Mouse (Mus musculus) intestine, postnatal 0 days (tissue): Measurements from ENCODE around the gene Skida1. TPM values are rescaled to one million over a fixed set of nuclear protein-coding genes. Genes with fewer than 3 reads are reported as not detected.

ENCODE experiments used
- ATAC-seq: fragments of 200-750 bp; cut with Nextera tagmentation; 2 replicates; pipeline ENCODE4 v1.8.0; 2017; ENCODE audit warnings: mild to moderate bottlenecking, moderate TSS enrichment, moderate library complexity
- H3K27ac ChIP-seq: fragments of 300-500 bp; sonication (generic); 2 replicates; pipeline ENCODE4 v1.5.1; 2014; ENCODE audit warnings: mild to moderate bottlenecking, low read depth, low read length, moderate library complexity
- H3K27me3 ChIP-seq: fragments of 300-500 bp; sonication (generic); replicated peaks from 2 replicates; pipeline ENCODE4 v1.6.1; 2014; ENCODE audit warnings: low read length, mixed read lengths; ENCODE audit not compliant: control insufficient read depth, insufficient read depth
- H3K36me3 ChIP-seq: fragments of 300-500 bp; sonication (generic); 2 replicates; pipeline ENCODE4 v1.6.1; 2014; ENCODE audit warnings: mild to moderate bottlenecking, moderate library complexity; ENCODE audit not compliant: control insufficient read depth, insufficient read depth
- H3K4me1 ChIP-seq: fragments of 300-500 bp; sonication (generic); replicated peaks from 2 replicates; pipeline ENCODE4 v1.6.1; 2014; ENCODE audit warnings: antibody characterized with exemption, low read length, mixed read lengths; ENCODE audit not compliant: control insufficient read depth, insufficient read depth
- H3K4me2 ChIP-seq: fragments of 300-500 bp; sonication (generic); replicated peaks from 2 replicates; pipeline ENCODE4 v1.6.1; 2014; ENCODE audit warnings: low read depth, mild to moderate bottlenecking, moderate library complexity
- H3K4me3 ChIP-seq: fragments of 300-500 bp; sonication (generic); 2 replicates; pipeline ENCODE4 v1.5.1; 2014; ENCODE audit warnings: low read depth, low read length
- H3K9ac ChIP-seq: fragments of 300-500 bp; sonication (generic); 2 replicates; pipeline ENCODE4 v1.6.1; 2014; ENCODE audit warnings: mild to moderate bottlenecking, low read depth, low read length
- H3K9me3 ChIP-seq: fragments of 300-500 bp; sonication (generic); 2 replicates; pipeline ENCODE4 v1.6.1; 2016; ENCODE audit warnings: mixed run types; ENCODE audit not compliant: control insufficient read depth
- CTCF ChIP-seq: sonication (generic); IDR thresholded peaks from 2 replicates; pipeline ENCODE4 v1.5.1; 2016; ENCODE audit warnings: low read depth, mild to moderate bottlenecking, control low read depth, antibody characterized with exemption, moderate library complexity
- WGBS: fragments of 180-500 bp; shearing (Covaris S2); extraction: QIAGEN DNeasy Blood & Tissue Kit; methylation state at CpG from one replicate; pipeline ENCODE4 v1.1.7; 2014; 5-methylcytosine and 5-hydroxymethylcytosine counted together
- polyA plus RNA-seq: library from polyadenylated mRNA; unstranded; fragments of >200 nt; fragmentation: Nextera tagmentation; extraction: Ambion mirVana; gene quantifications from 2 replicates; pipeline ENCODE4 v1.2.1, GENCODE M21; 2015

Skida1 gene
- polyA plus RNA-seq, 1 experiment from 2014 or later, result 1.2 TPM

- no peak overlapping the region for H3K9ac ChIP-seq
- WGBS, result 59% methylated on average over 2 of the region's 2 CpGs
- H3K4me1 ChIP-seq, result no peaks in the 10 kb centered on the region
- no peaks in the 10 kb centered on the region for H3K27me3 ChIP-seq
- no peak for TF ChIP-seq CTCF
- ATAC-seq, result no peak
- no peak overlapping the region for H3K4me3 ChIP-seq
- no peak overlapping the region for H3K4me2 ChIP-seq
- no peaks in the 10 kb centered on the region for H3K9me3 ChIP-seq
- no peak overlapping the region for H3K27ac ChIP-seq
- peaks cover 5% of the 10 kb centered on the region; the same call in 1 of the 2 replicates for H3K36me3 ChIP-seq
Observed at GRCm38 (mm10) chr2:18071947-18072346, 23.1 kb upstream of the Skida1 start.

DNA sequence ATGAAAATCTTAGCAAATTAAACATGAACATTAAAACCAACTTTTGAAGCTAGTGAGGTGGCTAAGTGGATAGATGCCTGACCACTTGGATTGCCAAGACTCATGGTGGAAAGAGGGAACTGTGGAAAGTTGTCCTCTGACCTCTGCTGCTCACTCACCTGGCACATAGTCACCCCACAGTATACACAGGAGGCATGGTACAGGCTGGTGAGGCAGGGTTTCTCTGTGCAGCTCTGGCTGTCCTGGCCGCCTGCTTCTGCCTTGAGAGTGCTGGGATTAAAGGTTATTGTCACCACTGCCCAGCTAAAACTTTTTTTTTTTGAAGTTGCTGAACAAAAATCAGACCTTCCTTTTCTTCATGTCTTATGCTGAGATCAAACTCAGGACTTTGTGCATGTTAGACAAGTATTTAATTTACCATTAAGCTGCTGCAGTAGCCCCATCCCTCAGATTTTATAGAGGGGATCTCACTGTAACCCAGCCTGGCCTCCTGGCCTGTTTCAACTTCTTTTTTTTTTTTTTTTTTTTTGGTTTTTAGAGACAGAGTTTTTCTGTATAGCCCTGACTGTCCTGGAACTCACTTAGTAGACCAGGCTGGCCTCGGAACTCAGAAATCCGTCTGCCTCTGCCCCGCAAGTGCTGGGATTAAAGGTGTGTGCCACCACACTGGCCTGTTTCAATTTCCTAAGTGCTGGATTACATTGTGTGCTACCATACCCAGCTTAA lies 19.4 kb upstream of the Skida1 start:
- H3K9me3 ChIP-seq, result no peaks in the 10 kb centered on the region
- ATAC-seq, result no peak
- no peak overlapping the region for H3K27ac ChIP-seq
- H3K27me3 ChIP-seq, result no peaks in the 10 kb centered on the region
- WGBS, result 89% methylated on average over 4 of the region's 4 CpGs
- TF ChIP-seq CTCF, result no peak
- no peak overlapping the region for H3K4me2 ChIP-seq
- H3K4me3 ChIP-seq, result no peak overlapping the region
- H3K9ac ChIP-seq, result no peak overlapping the region
- no peaks in the 10 kb centered on the region for H3K36me3 ChIP-seq
- H3K4me1 ChIP-seq, result no peaks in the 10 kb centered on the region

GRCm38 (mm10) chr2:18066436-18066835 lies 17.6 kb upstream of the Skida1 start:
- no peak for TF ChIP-seq CTCF
- no peak overlapping the region for H3K9ac ChIP-seq
- no peak overlapping the region for H3K27ac ChIP-seq
- no peak overlapping the region for H3K4me2 ChIP-seq
- no peak for ATAC-seq
- H3K9me3 ChIP-seq, result no peaks in the 10 kb centered on the region
- no peaks in the 10 kb centered on the region for H3K36me3 ChIP-seq
- H3K4me1 ChIP-seq, result no peaks in the 10 kb centered on the region
- no peak overlapping the region for H3K4me3 ChIP-seq
- H3K27me3 ChIP-seq, result no peaks in the 10 kb centered on the region

GRCm38 (mm10) chr2:18065708-18066030 lies 16.8 kb upstream of the Skida1 start:
- 9% methylated on average over 6 of the region's 6 CpGs for WGBS
- Histone ChIP-seq H3K36me3 (no peaks in the 10 kb centered on the region), H3K4me3 (peak overlapping the region; percentile 94), H3K27me3 (no peaks in the 10 kb centered on the region), H3K9ac (peak overlapping the region; percentile 99), H3K9me3 (no peaks in the 10 kb centered on the region), H3K4me2 (peak overlapping the region; percentile 79), H3K4me1 (no peaks in the 10 kb centered on the region), H3K27ac (peak overlapping the region; percentile 100)
- ATAC-seq, result no peak
- no peak for TF ChIP-seq CTCF

- H3K4me1 ChIP-seq, result no peaks in the 10 kb centered on the region
- TF ChIP-seq CTCF, result no peak
- under 1% methylated on average over 65 of the region's 85 CpGs for WGBS
Observed at GRCm38 (mm10) chr2:18064941-18065707, 16.3 kb upstream of the Skida1 start.

DNA sequence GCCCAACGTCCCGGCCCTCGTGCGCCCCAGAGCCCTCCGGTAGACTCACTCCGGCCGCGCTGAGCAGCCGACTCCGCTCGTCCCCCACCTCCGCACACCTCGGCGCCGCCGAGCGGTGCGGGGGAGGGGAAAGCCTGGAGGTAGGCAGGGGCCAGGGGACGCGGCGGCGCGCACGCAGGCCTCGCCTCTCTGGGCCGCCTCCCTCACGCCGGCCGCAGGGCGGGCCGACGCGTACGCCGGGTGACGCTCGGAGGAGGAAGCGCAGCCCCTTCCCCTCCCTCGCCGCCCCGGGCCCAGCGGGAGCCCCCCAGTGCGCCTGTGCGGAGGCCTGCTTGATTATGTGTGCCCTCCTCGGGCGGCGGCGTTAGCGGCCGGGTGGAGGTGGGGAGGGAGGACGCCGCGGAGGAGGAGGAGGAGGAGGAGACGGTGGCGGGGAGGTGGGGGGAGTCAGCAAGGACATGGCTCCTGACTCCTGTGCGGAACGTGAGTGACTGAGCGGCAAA lies 15.6 kb upstream of the Skida1 start:
- Histone ChIP-seq H3K36me3 (no peaks in the 10 kb centered on the region), H3K27me3 (no peaks in the 10 kb centered on the region), H3K9me3 (no peaks in the 10 kb centered on the region), H3K27ac (peak overlapping the region; percentile 100), H3K9ac (peak overlapping the region; percentile 99), H3K4me1 (no peaks in the 10 kb centered on the region), H3K4me2 (peak overlapping the region; percentile 79), H3K4me3 (peak overlapping the region; percentile 94)
- TF ChIP-seq CTCF, result no peak
- ATAC-seq, result peak; percentile 96
- WGBS, result under 1% methylated on average over 34 of the region's 58 CpGs

More at GRCm38 (mm10) chr2:18064941-18065707, 16.3 kb upstream of the Skida1 start:
- Histone ChIP-seq H3K9ac (peak overlapping the region; percentile 99), H3K4me3 (peak overlapping the region; percentile 94), H3K27me3 (no peaks in the 10 kb centered on the region), H3K27ac (peak overlapping the region; percentile 100), H3K9me3 (no peaks in the 10 kb centered on the region), H3K4me2 (peak overlapping the region; percentile 79), H3K36me3 (no peaks in the 10 kb centered on the region)
- ATAC-seq, result peak; percentile 58
